Mouse (Mus musculus) lung, postnatal 0 days (tissue): ENCODE measurements around the gene Cngb1.

ENCODE experiments used
- CTCF ChIP-seq: IDR thresholded peaks from 2 replicates; pipeline ENCODE4 v1.5.1; 2016; ENCODE audit warnings: antibody characterized with exemption, mild to moderate bottlenecking
- EP300 ChIP-seq: IDR thresholded peaks from 2 replicates; pipeline ENCODE4 v1.6.1; 2016; ENCODE audit warnings: antibody characterized with exemption, mild to moderate bottlenecking, control low read depth

DNA sequence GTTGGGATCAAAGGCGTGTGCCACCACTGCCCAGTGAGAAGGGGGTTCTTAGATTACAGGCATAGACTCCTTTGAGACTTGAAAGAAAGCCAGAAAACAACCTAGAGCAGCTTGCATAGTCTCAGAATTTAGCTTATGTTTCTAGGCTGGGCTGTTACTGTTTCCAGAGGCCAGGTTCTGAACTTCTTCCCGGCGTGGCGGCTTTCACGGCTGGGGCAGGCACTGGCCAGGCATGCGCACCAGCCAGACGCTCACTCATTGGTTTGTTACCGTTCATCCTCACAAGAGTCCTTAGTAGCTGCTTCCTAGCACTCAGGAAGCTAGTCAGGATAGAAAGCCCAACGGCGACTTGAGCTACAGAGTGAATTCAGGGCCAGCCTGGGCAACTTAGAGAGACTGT is 50.8 kb downstream of the Cngb1 start:
- no peak for TF ChIP-seq CTCF
- TF ChIP-seq EP300: no peak
